Mouse (Mus musculus) hindbrain, embryonic 16.5 days (tissue): ENCODE data around the gene 1110065P20Rik. TPM values are rescaled to one million over a fixed set of nuclear protein-coding genes. Genes with fewer than 3 reads are reported as not detected.
A peak's percentile ranks its signal among the peaks of the same experiment; 100 is the strongest.

Experiments used
- ATAC-seq: fragments of 200-750 bp; cut with Nextera tagmentation; 2 replicates; pipeline ENCODE4 v1.8.0; 2017; ENCODE audit warnings: moderate TSS enrichment, moderate library complexity
- H3K27ac ChIP-seq: fragments of 300-500 bp; sonication (generic); 2 replicates; pipeline ENCODE4 v1.5.1; 2014; ENCODE audit warnings: low read depth, mild to moderate bottlenecking, control low read depth, low read length, moderate library complexity
- H3K27me3 ChIP-seq: fragments of 300-500 bp; sonication (generic); replicated peaks from 2 replicates; pipeline ENCODE4 v1.6.1; 2014; ENCODE audit warnings: low read length; ENCODE audit not compliant: control insufficient read depth, insufficient read depth
- H3K36me3 ChIP-seq: fragments of 300-500 bp; sonication (generic); 2 replicates; pipeline ENCODE4 v1.6.1; 2014; ENCODE audit warnings: mild to moderate bottlenecking, low read length, moderate library complexity, mixed read lengths; ENCODE audit not compliant: control insufficient read depth, insufficient read depth
- H3K4me1 ChIP-seq: fragments of 300-500 bp; sonication (generic); 2 replicates; pipeline ENCODE4 v1.6.1; 2014; ENCODE audit warnings: low read depth, low read length; ENCODE audit not compliant: control insufficient read depth, insufficient read depth
- H3K4me2 ChIP-seq: fragments of 300-500 bp; sonication (generic); 2 replicates; pipeline ENCODE4 v1.6.1; 2014; ENCODE audit warnings: mild to moderate bottlenecking, low read length, control low read depth, moderate library complexity
- H3K4me3 ChIP-seq: fragments of 300-500 bp; sonication (generic); 2 replicates; pipeline ENCODE4 v1.5.1; 2014; ENCODE audit warnings: mild to moderate bottlenecking, low read length, control low read depth, moderate library complexity
- H3K9ac ChIP-seq: fragments of 300-500 bp; sonication (generic); 2 replicates; pipeline ENCODE4 v1.6.1; 2014; ENCODE audit warnings: low read depth, mild to moderate bottlenecking, control low read depth, low read length, moderate library complexity
- H3K9me3 ChIP-seq: fragments of 300-500 bp; sonication (generic); 2 replicates; pipeline ENCODE4 v1.6.1; 2014; ENCODE audit warnings: mild to moderate bottlenecking, low read length, moderate library complexity; ENCODE audit not compliant: control insufficient read depth
- WGBS: fragments of 180-500 bp; shearing (Covaris S2); extraction: QIAGEN DNeasy Blood & Tissue Kit; methylation state at CpG from one replicate; pipeline ENCODE4 v1.1.7; 2014; 5-methylcytosine and 5-hydroxymethylcytosine counted together
- polyA plus RNA-seq: library from polyadenylated mRNA; unstranded; fragments of >200 nt; fragmentation: Nextera tagmentation; extraction: Ambion mirVana; gene quantifications from 2 replicates; pipeline ENCODE4 v1.2.1, GENCODE M21; 2015

Gene 1110065P20Rik
- polyA plus RNA-seq, 1 experiment from 2014 or later, result 102 TPM

- no peaks in the 10 kb centered on the region for H3K4me1 ChIP-seq
- WGBS, result 95% methylated on average over 6 of the region's 6 CpGs
- ATAC-seq, result no peak
Observed at GRCm38 (mm10) chr4:124824967-124825366, 26.0 kb downstream of the 1110065P20Rik start.

GRCm38 (mm10) chr4:124818832-124819231 is 32.2 kb downstream of the 1110065P20Rik start:
- Histone ChIP-seq H3K4me1 (no peaks in the 10 kb centered on the region), H3K4me2 (no peak overlapping the region), H3K4me3 (no peak overlapping the region), H3K9me3 (no peaks in the 10 kb centered on the region), H3K27me3 (no peaks in the 10 kb centered on the region), H3K9ac (no peak overlapping the region), H3K27ac (no peak overlapping the region), H3K36me3 (peaks cover 10% of the 10 kb centered on the region)
- no peak for ATAC-seq
- WGBS, result 89% methylated on average over 4 of the region's 4 CpGs

More at GRCm38 (mm10) chr4:124824967-124825366, 26.0 kb downstream of the 1110065P20Rik start:
- H3K9ac ChIP-seq, result no peak overlapping the region
- H3K4me3 ChIP-seq, result no peak overlapping the region
- H3K27me3 ChIP-seq, result no peaks in the 10 kb centered on the region
- no peaks in the 10 kb centered on the region for H3K9me3 ChIP-seq
- H3K36me3 ChIP-seq, result peaks cover 25% of the 10 kb centered on the region
- H3K4me2 ChIP-seq, result no peak overlapping the region
- no peak overlapping the region for H3K27ac ChIP-seq

GRCm38 (mm10) chr4:124817803-124818202 is 33.2 kb downstream of the 1110065P20Rik start:
- no peak overlapping the region for H3K4me3 ChIP-seq
- ATAC-seq, result peak; percentile 75; the same call in 1 of the 2 replicates
- H3K27ac ChIP-seq, result no peak overlapping the region
- H3K27me3 ChIP-seq, result no peaks in the 10 kb centered on the region
- no peaks in the 10 kb centered on the region for H3K4me1 ChIP-seq
- H3K9me3 ChIP-seq, result no peaks in the 10 kb centered on the region
- WGBS, result 15% methylated on average over 6 of the region's 6 CpGs
- H3K9ac ChIP-seq, result no peak overlapping the region
- H3K4me2 ChIP-seq, result no peak overlapping the region
- H3K36me3 ChIP-seq, result peaks cover 8% of the 10 kb centered on the region

- Histone ChIP-seq H3K27ac (no peak overlapping the region), H3K36me3 (peaks cover 1% of the 10 kb centered on the region), H3K9me3 (no peaks in the 10 kb centered on the region), H3K4me2 (no peak overlapping the region), H3K9ac (no peak overlapping the region), H3K4me3 (no peak overlapping the region), H3K4me1 (peaks cover 7% of the 10 kb centered on the region), H3K27me3 (no peaks in the 10 kb centered on the region)
- WGBS, result 85% methylated on average over 11 of the region's 11 CpGs
- ATAC-seq, result no peak
Observed at GRCm38 (mm10) chr4:124815901-124816300, 35.1 kb downstream of the 1110065P20Rik start.

- H3K9me3 ChIP-seq, result no peaks in the 10 kb centered on the region
- H3K4me3 ChIP-seq, result no peak overlapping the region
- H3K36me3 ChIP-seq, result peaks cover 4% of the 10 kb centered on the region; the same call in 1 of the 2 replicates
- peaks cover 7% of the 10 kb centered on the region for H3K4me1 ChIP-seq
- H3K27ac ChIP-seq, result 0 out of 2 replicates have a peak overlapping the region, but pooled peaks have one; percentile 12
- ATAC-seq, result peak; percentile 54
- WGBS, result 16% methylated on average over 9 of the region's 9 CpGs
- H3K27me3 ChIP-seq, result no peaks in the 10 kb centered on the region
- no peak overlapping the region for H3K4me2 ChIP-seq
- peak overlapping the region; percentile 26; the same call in 1 of the 2 replicates for H3K9ac ChIP-seq
Observed at GRCm38 (mm10) chr4:124811347-124811975, 39.5 kb downstream of the 1110065P20Rik start.

GRCm38 (mm10) chr4:124810056-124810455 is 40.9 kb downstream of the 1110065P20Rik start:
- WGBS, result 87% methylated on average over 7 of the region's 7 CpGs
- no peak for ATAC-seq
- Histone ChIP-seq H3K27me3 (no peaks in the 10 kb centered on the region), H3K27ac (no peak overlapping the region), H3K4me1 (peaks cover 7% of the 10 kb centered on the region), H3K36me3 (peaks cover 15% of the 10 kb centered on the region), H3K9ac (no peak overlapping the region), H3K4me2 (no peak overlapping the region), H3K9me3 (no peaks in the 10 kb centered on the region), H3K4me3 (no peak overlapping the region)

- Histone ChIP-seq H3K4me2 (no peak overlapping the region), H3K4me3 (no peak overlapping the region), H3K27me3 (no peaks in the 10 kb centered on the region), H3K27ac (no peak overlapping the region), H3K36me3 (peaks cover 20% of the 10 kb centered on the region), H3K9ac (no peak overlapping the region), H3K4me1 (peaks cover 7% of the 10 kb centered on the region), H3K9me3 (no peaks in the 10 kb centered on the region)
- 91% methylated on average over 8 of the region's 9 CpGs for WGBS
- no peak for ATAC-seq
Observed at GRCm38 (mm10) chr4:124809136-124809883, 41.7 kb downstream of the 1110065P20Rik start.

GRCm38 (mm10) chr4:124808511-124808910 is 42.5 kb downstream of the 1110065P20Rik start:
- Histone ChIP-seq H3K9me3 (no peaks in the 10 kb centered on the region), H3K27me3 (no peaks in the 10 kb centered on the region), H3K4me3 (no peak overlapping the region), H3K9ac (no peak overlapping the region), H3K27ac (no peak overlapping the region), H3K4me2 (no peak overlapping the region), H3K36me3 (peaks cover 20% of the 10 kb centered on the region), H3K4me1 (peaks cover 9% of the 10 kb centered on the region)
- no peak for ATAC-seq
- WGBS, result 84% methylated on average over 5 of the region's 5 CpGs

- Histone ChIP-seq H3K27ac (no peak overlapping the region), H3K9me3 (no peaks in the 10 kb centered on the region), H3K4me1 (peaks cover 11% of the 10 kb centered on the region), H3K27me3 (no peaks in the 10 kb centered on the region), H3K36me3 (peaks cover 20% of the 10 kb centered on the region), H3K4me3 (peak overlapping the region; percentile 82), H3K9ac (no peak overlapping the region; the same call in 1 of the 2 replicates), H3K4me2 (peak overlapping the region; percentile 93)
- ATAC-seq, result no peak
- WGBS, result 83% methylated on average over 6 of the region's 6 CpGs
Observed at GRCm38 (mm10) chr4:124803406-124803805, 47.6 kb downstream of the 1110065P20Rik start.
